Mouse (Mus musculus) limb, embryonic 12.5 days (tissue): ENCODE results near the gene Arpp21. TPM values are rescaled to one million over a fixed set of nuclear protein-coding genes. Genes with fewer than 3 reads are reported as not detected.

ENCODE experiments used
- microRNA-seq: library from miRNA; unstranded; fragments of <30 nt; microRNA quantifications from one replicate; pipeline ENCODE4, GENCODE M21; 2017
- polyA plus RNA-seq: library from polyadenylated mRNA; unstranded; fragments of >200 nt; fragmentation: Nextera tagmentation; extraction: Ambion mirVana; gene quantifications from 2 replicates; pipeline ENCODE4 v1.2.1, GENCODE M21; 2016

Arpp21 gene
- polyA plus RNA-seq, 1 experiment from 2014 or later: 11.9 TPM

Small RNAs within 50 kb of the gene (microRNA-seq; reads per million reads assigned to microRNA genes)
- 60.2 reads per million, percentile 45 among the genes with 10 or more reads in this experiment for gene Mir128-2
